ENCODE assay signal across 24 mouse cellular contexts in genomic region chr1:143523831-143524521, GRCm38 (mm10).
DNase-seq lines count a peak whose midpoint lies in the region; ATAC-seq and TF ChIP-seq lines count a peak whose summit lies in the region.
"Had no signal": no experiment of that assay in that cellular context is flagged by ENCODE, and none has a peak within 500 bp of the region (broad histone marks: within the 10 kb centered on the region; RNA-seq: fewer than 3 reads in every experiment).

No protein-coding gene starts in this region.

- no peak overlapping the region for H3K4me3 ChIP-seq in heart, embryonic 13.5 days
- no peak overlapping the region for H3K4me3 ChIP-seq in layer of hippocampus, adult 2 months
- H3K4me3 ChIP-seq: embryonic facial prominence, embryonic 15.5 days; hindbrain, embryonic 10.5 days; liver, embryonic 13.5 days; midbrain, embryonic 12.5 days had no signal

- peak overlapping the region; percentile 39; the same call in 1 of the 2 replicates for H3K27ac ChIP-seq in heart, embryonic 13.5 days (replicated peaks)
- H3K27ac ChIP-seq in layer of hippocampus, adult 2 months, result peak overlapping the region; percentile 32; the same call in 1 of the 2 replicates
- H3K27ac ChIP-seq: embryonic facial prominence, embryonic 15.5 days; hindbrain, embryonic 10.5 days; hindbrain, postnatal 0 days; liver, embryonic 13.5 days; midbrain, embryonic 12.5 days; stomach, postnatal 0 days had no signal

- H3K4me1 ChIP-seq in heart, embryonic 13.5 days, result peaks cover 17% of the 10 kb centered on the region
- H3K4me1 ChIP-seq: embryonic facial prominence, embryonic 15.5 days; hindbrain, embryonic 10.5 days; liver, embryonic 13.5 days; midbrain, embryonic 12.5 days had no signal

- TF ChIP-seq CTCF in layer of hippocampus, adult 2 months (conservative IDR thresholded peaks at IDR 0.05), result no peak

- peak; percentile 90 for ATAC-seq in frontal cortex, adult (ENCODE audit: low TSS enrichment)
- ATAC-seq in heart, embryonic 13.5 days (ENCODE audit: extremely low read depth, insufficient number of reproducible peaks, low FRiP score, low TSS enrichment), result no peak
- ATAC-seq: forebrain, embryonic 14.5 days; hindbrain, postnatal 0 days; intestine, embryonic 16.5 days had no signal

- no peaks in the 10 kb centered on the region for H3K27me3 ChIP-seq in heart, embryonic 13.5 days (replicated peaks)
- H3K27me3 ChIP-seq: embryonic facial prominence, embryonic 15.5 days; liver, embryonic 13.5 days; midbrain, embryonic 12.5 days had no signal

- peak overlapping the region; percentile 42 for H3K4me2 ChIP-seq in heart, embryonic 13.5 days
- H3K4me2 ChIP-seq: embryonic facial prominence, embryonic 15.5 days; liver, embryonic 13.5 days; midbrain, embryonic 12.5 days had no signal

- H3K9me3 ChIP-seq in heart, embryonic 13.5 days, result no peaks in the 10 kb centered on the region
- H3K9me3 ChIP-seq: embryonic facial prominence, embryonic 15.5 days; hindbrain, embryonic 10.5 days; liver, embryonic 13.5 days; midbrain, embryonic 12.5 days had no signal

- H3K36me3 ChIP-seq in heart, embryonic 13.5 days, result no peaks in the 10 kb centered on the region
- H3K36me3 ChIP-seq: embryonic facial prominence, embryonic 15.5 days; hindbrain, embryonic 10.5 days; liver, embryonic 13.5 days; midbrain, embryonic 12.5 days had no signal

- no peak overlapping the region for H3K9ac ChIP-seq in heart, embryonic 13.5 days
- H3K9ac ChIP-seq: embryonic facial prominence, embryonic 15.5 days; liver, embryonic 13.5 days; midbrain, embryonic 12.5 days had no signal

- DNase-seq in frontal cortex, postnatal 25 days (ENCODE audit: low spot score in 2 of 2), result no peak
- DNase-seq in heart, adult 8-10 months (ENCODE audit: low spot score), result no peak
- DNase-seq in layer of hippocampus, adult 2 months (ENCODE audit: low spot score in 2 of 2), result peak in 1 of 2 experiments; percentile 23
- no peak for DNase-seq in layer of hippocampus, postnatal 14 days (ENCODE audit: low spot score in 2 of 2)
- peak; percentile 60 for DNase-seq in brain, adult 2 months (ENCODE audit: low read depth, low spot score)
- DNase-seq: adrenal gland, postnatal 14 days; cerebellum, adult 8-10 months; cerebellum, postnatal 36 days; embryo, embryonic 11 days; kidney, postnatal 25 days; liver, embryonic 13.5 days; lung, adult 2 months; lung, postnatal 14 days; thymus, adult 2 months; thymus, postnatal 4 days had no signal

- 37% methylated on average over 6 of the region's 6 CpGs for WGBS in heart, embryonic 13.5 days
